Mouse (Mus musculus) lung, postnatal 25 days (tissue): ENCODE measurements around the gene Uba5.

Experiments used
- DNase-seq: peaks from one replicate; pipeline ENCODE4 v3.0.0; 2022; ENCODE audit warnings: low spot score

Uba5 gene

DNA sequence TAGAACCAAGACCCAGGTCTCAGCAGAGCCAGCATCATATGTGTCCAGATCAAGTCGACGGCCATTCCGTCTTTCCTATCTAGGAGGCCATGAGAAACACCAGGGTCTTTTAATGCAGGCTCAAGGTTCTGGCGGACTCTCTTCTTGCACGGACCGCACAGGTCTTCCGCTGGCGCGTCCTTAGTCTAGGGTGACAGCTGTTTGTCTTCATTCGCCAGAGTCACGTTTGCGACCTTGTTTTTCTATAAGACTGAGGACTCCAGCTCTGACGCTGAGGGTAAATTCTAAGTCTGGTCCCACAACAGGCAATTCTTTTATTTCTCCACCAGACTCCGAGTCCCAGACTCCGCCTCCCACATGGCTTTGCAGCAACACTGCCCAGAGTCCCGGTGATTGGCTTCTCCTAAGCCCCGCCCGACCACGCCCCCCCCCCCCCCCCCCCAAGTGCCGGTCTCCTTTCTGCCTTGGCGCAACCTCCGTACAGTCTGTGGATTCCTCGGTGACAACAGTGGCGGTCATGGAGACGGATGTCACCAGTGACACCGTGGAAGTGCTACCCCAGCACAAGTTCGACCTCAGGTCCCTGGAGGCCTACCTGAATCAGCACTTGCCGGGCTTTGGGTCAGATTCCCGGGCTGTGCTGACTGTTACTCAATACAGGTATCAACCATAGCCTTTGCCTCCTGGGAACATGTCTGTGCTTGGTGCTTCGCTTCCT is 469 bp upstream of the Uba5 start, which contains the start of gene Acad11:
Gene Acad11, plus strand, starts transcription at position 134 of the 718 bp plus-strand sequence.
- peak; percentile 85 for DNase-seq

DNA sequence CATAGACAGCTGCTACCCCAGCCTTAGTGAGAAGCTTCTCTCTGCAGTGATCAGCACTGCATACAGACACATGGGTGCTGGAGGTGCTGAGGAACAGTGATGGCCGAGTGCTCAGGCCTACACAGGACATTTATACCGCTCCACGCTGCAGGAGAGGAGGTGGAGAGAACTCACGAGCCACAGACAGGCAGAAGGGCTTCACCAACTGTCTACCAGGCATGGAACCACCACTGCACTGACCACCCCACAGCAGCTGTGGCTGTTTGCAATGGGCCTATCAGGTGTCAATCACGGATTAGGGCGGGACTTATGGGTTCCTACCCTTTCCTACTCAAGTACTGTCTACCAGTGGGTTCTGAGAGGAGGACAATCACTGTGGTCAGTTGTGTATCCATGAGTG is 11.9 kb downstream of the Uba5 start:
- DNase-seq = no peak

DNA sequence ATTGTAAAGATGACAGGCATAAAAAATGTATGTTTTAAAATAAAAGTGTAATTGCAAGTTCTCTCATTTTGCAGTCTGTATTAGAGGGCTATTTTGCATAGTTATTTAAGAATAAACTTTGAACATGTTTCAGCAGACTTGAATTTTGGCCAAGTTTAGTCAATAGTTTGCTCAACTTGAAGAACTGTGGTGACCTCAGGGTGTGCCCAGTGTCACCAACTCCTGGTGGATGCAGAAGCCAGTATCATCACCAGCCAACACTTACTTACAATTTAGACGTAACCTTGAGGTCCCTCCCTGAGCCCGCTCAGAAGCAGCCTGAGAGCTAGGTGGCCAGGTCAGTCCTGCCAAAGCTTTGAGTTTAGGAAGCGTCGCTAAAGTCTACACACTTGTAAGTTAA is 19.3 kb downstream of the Uba5 start:
- no peak for DNase-seq

DNA sequence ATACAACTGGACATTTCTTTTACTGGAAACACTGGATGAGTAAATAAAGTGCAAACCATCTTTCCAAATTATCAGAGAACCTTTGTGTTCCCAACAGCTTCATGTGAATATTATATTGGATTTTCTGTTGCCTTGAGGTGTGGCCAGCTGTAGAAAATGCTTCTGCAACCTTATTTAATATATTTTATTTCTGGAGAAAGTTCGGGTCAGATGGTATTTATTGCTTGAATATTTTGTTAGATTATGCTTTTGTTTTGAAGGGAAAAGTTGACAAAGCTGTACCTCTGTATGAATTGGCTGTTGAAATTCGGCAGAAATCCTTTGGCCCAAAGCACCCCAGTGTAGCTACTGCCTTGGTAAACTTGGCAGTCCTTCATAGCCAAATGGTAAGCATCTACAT is 22.6 kb downstream of the Uba5 start, which contains the start of gene Gm28305:
Gene Gm28305, plus strand, starts transcription at position 301 of the 400 bp plus-strand sequence.
- no peak for DNase-seq

DNA sequence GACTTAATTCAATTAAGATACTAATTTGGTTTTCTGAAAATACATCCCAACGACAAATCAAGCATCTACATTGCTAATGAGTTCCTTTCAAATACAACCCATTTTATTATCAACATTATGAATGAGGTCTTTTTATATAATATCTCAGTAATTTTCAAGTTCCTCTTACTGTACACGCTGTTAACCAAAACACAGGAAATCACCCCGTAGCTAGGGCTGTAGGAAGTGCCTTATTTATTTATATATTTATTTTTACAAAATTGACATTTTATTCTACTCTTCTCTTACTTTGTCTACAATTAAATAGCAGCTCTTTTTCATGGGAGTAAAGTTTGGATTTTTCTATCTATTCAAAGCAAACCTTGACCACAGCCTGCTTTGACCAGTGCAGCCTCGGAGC is 23.2 kb downstream of the Uba5 start:
- no peak for DNase-seq

DNA sequence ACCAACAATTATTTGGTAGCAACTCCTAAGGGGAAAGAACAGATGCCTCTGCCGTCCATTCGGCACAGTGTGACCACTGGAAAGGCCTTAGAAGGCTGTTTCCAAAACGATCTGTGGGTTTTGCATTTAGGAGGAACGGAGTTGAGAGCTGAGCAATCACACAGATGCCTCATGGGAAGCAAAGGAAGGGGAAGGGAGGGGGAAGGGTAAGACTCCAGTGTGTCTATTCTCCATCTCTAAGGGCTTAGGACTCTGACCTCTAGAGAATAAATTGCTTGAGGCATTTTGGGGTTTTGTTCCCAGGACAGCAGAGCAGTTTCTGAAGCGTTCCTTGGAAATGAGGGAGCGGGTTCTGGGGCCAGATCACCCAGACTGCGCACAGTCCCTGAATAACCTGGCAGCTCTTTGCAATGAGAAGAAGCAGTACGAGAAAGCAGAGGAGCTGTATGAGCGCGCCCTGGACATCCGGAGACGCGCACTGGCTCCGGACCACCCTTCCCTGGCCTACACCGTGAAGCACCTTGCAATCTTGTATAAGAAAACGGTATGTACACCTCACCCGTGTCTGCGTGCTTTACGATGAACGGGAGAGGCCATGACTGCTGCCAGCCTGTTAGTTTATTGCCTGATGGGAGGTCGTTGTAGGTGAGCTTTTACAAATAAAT is 23.8 kb downstream of the Uba5 start:
- no peak for DNase-seq

DNA sequence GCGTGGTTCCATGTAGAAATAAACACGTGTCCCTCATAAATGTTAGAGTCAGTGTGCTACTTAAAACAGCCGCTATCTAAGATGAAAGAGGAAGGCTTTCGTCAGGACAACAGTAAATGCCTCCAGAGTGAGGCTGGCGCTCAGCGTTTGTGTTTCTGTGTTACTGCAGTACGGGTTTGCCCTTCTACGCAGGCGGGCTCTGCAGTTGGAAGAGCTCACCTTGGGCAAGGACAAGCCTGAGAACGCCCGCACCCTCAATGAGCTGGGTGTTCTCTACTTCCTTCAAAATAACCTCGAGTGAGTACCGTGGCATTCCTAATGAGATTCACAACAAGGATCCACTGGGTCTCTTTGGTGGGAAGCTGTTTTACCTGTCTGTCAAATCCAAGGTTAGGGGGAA is 24.7 kb downstream of the Uba5 start:
- DNase-seq = no peak

DNA sequence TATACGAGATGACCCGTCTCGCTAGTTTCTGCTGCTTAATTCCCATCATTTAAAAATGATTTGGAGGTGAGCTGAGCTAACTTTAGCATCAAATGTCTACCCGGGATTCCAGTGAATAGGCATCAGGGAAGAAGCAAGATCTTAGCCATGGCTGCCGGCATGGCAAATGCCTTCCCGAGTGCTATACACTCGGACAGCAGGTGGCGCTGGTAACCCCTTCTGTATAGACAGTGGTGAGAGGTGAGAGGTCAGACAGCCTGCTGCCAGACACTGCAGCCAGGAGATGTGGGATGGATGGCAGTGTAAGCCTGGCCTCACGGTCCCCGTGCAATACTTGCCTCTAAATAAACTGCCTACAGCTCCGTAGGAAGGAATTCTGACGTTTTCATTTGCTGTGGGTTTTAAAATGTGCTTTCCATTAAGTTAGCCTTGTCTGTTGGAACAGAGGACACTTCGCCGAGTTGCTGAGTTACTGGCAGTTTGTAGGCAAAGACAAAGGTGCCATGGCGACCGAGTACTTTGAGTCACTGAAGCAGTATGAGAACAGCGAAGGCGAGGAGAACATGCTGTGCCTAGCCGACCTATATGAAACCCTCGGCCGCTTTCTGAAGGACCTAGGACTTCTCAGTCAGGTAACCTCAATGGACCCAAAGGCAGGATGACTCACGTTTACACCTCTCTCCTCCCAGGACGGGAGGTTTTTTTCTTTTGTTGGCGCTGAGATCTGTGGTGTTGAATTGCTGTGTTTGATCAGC is 27.5 kb downstream of the Uba5 start:
- DNase-seq = peak; percentile 70

DNA sequence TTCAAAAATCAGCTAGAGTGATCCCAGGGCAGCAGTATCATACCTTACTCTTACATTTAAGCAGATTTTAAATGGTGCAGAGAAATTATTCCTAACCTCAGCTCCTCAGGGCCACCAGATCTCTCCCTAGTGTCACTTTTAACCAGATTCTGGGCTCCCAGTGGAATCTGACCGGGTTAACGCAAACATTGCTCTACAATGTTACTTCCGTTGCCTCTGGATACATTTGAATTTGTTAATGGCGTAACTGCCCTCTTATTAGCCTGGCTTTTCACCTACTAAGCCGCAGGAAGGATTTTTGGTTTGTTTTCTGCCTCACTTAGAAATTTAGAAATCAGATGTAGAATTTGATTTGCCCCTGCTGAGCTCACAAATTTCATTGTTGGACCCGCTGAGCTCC is 28.2 kb downstream of the Uba5 start:
- no peak for DNase-seq

DNA sequence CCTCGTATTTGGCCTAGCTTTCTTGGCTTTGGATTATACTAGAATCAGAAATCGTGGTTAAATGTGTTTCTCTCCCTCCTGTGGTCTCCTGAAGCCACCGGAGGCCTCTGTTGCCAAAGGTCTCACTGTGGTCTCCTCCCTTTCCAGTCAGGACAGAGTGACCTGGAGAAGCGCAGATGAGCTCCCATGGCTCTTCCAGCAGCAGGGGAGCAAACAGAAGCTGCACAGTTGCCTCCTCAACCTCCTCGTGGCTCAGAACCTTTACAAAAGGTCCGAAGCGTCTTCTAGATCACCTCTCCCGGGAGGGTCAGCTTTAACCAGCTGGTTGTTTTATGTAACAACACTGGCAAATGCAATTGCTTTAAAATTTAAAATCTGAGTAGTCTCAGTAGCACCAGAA is 28.7 kb downstream of the Uba5 start:
- no peak for DNase-seq

DNA sequence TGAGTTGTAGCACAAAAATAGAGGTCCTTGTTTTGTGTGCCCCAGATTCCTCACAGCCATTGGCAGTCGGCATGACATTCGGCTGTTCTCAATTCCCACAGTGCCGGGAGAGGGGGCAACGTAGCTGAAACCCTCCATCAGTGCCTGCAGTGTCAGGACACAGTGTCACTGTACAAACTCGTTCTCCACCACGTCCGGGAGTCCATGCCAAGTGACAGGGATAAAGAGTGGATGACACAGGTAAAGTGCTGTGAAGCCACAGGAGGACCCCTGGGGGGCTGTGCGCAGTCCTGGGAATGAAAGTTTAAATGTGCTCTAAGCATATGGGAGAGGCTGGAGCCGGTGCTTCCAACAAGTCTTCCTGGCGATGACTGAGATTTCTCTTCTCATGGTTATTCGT is 33.1 kb downstream of the Uba5 start:
- no peak for DNase-seq

DNA sequence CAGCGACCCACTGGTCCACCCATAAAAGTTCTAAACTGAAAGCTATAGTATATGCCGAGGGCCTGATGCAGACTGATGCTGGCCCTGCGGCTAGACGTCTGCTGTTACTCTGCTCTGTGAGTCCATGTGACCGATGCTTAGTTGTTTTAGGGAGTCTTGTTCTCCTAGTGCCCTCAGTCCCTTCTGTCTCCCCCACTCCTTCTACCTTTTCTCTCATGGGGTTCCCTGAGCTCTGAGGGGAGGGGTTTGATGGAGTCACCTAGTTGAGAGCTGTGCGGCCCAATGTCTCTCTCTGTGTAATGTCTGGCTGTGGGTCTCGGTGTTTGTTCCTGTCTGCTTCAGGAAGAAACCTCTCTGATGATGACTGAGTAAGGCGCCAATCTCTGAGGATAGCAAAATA is 35.7 kb downstream of the Uba5 start:
- no peak for DNase-seq

DNA sequence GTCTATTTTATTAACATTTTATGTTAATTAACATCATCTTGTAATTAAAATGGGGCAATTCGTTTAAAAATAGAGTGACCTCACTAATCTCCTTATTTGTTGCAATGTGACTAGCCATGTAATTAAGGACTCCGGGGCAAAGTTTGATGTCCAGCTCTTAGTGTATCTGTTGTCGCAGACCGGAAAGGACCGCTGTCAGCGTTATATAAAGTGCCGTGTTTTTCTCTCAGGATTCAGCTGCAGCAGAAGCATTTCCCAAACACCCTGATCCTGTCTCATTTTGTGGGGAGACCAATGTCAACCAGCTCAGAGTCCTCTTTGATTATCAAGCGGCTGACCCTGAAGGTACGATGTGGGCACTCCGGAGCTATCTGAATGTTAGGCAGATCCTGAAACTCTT is 41.9 kb downstream of the Uba5 start:
- DNase-seq = no peak

DNA sequence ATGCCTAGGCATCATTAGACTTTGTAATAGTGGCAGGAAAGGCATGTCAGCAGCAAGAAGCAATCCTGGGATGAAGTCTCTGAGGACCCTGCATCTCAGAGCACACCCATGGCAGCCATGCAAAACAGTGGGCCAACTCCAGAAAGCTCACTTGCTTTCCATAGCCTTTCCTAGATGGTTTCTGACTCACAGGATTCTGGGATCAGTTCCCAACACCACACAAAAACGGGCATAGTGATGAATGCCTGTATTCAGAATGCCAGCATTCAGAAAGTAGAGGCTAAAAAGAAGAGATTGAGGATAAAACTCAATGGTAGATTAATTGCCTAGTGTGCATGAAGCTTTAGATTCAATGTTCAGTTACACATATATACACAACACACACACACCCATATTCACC is 48.4 kb downstream of the Uba5 start:
- DNase-seq = no peak

DNA sequence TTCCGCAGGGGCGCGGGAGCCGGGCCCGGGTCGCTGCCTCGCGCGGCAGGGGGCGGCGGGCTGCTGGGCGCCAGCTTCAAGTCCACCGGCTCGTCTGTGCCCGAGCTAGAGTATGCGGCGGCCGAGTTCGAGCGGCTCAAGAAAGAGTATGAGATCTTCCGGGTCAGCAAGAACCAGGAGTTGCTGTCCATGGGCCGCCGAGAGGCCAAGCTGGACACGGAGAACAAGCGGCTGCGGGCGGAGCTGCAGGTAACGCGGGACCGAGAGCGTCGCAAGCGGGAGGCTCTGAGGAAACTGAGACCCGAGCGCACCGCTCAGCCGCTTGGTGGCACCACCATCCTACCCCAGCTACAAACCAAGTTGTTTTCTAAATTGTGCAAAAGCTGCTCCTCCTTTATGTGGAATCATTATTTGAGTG is 60.0 kb downstream of the Uba5 start:
- DNase-seq = peak; percentile 53

DNA sequence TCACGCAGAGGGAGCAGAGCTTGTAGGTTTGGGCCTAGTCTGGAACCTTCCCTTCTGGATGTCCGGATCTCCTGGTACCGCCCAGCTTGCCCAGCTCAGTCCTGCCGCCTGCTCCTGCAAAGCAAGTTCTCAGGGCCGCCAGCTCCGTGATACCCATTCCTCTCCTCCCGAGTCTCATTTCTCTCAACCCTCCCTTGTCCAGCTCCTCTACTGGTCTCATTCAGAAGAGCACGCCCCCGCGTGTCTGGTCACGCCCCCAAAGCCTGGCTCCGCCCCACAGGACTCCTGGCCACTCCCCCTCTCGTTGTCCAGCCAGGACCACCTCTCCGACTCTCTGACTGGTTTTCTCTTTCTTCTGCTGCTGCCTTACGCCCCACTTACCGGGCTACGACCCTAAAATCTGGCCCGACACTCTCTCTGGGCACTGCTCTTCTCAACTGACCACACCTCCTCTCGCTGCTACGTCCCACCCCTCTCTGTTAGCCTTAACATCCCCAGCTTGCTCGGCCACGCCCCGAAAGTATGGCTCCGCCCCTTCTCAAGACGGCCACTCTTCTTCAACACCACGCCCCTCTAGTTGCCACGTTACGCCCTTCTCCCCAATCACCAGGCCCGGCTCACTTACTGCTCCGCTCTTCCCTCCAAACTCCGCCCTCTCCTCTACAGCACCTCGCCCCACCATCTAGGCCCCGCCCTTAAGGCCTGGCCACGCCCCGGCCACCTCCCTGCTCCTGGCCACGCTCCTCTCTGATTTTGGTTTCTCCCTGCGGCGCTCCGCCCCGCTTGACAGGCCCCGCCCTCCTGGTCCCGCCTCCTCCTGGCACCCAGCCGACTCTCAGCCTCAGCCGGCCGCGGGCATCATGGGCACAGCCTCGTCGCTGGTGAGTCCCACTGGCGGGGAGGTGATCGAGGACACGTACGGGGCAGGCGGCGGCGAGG is 60.7 kb downstream of the Uba5 start, which contains the start of gene Nphp3:
Gene Nphp3, plus strand, starts transcription at position 624 of the 939 bp plus-strand sequence.
- peak; percentile 100 for DNase-seq

DNA sequence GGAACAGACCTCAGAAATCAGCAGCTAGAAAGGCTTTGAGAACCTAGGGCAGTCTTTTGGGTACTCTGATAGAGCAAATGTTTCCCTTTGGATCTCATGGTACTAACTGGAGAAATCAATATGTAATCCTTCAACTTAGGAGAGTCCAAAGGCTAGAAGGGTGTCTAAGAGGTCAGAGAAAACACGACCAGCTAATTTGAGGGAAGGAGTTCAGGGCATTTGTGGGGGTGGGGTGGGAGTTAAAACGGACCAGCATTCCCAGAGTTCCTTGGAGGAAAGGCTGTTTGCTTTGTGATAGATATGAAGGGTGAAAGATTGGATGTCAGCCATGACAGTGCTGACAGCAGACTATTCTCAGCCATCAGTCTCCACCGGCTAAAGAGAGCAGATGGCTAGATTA is 62.3 kb downstream of the Uba5 start:
- no peak for DNase-seq
